ENCODE assay signal across 8 mouse cellular contexts in the genomic region with DNA sequence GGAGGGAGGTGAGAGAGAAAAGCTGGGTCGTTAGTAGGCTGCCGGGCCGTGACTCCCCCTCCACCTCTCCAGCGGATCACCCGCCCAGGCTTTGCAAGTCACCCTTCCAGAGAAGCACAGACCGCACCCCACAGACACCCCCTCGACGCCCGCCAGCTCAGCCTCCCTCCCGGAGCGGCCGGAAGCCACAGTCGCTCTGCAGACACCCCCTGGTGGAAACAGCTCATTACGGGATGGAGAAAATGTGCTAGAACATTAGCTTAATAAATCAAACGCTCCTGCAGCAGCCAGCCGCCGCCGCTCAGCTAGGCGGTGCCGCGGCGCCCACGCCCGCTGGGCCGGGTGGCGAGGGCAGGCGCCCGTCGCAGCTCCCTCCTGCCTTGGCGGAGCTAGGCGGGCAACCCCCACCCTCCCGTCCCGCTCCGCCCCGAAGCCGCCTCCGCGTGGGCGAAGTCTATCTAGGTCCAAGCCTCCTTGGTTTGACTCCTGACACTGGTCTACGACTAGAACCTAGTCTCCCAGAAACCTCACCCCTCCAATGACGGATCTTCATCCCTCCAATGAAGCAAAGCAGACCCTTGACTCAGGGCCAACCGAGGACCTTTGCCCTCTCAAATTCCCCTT. TPM values are rescaled to one million over a fixed set of nuclear protein-coding genes. Genes with fewer than 3 reads are reported as not detected.
DNase-seq lines count a peak whose midpoint lies in the region; ATAC-seq and TF ChIP-seq lines count a peak whose summit lies in the region.

No protein-coding gene starts in this region.

- TF ChIP-seq POLR2A in heart, adult 2 months (IDR thresholded peaks at IDR 0.05; ENCODE audit: insufficient read depth, low read depth, low read length) = 0 out of 2 replicates have a peak, but pooled peaks have one; percentile 13
- TF ChIP-seq POLR2A in kidney, adult 2 months (IDR thresholded peaks at IDR 0.05; ENCODE audit: low read depth, low read length) = no peak
- no peak for TF ChIP-seq POLR2A in spleen, adult 2 months (IDR thresholded peaks at IDR 0.05; ENCODE audit: low read depth, low read length)

- TF ChIP-seq CTCF in heart, adult 2 months (IDR thresholded peaks at IDR 0.05) = peak; percentile 57
- 0 out of 2 replicates have a peak, but pooled peaks have one; percentile 21 for TF ChIP-seq CTCF in kidney, adult 2 months (conservative IDR thresholded peaks at IDR 0.05; ENCODE audit: insufficient read depth, insufficient read length, low read depth, low read length)
- no peak for TF ChIP-seq CTCF in spleen, adult 2 months (IDR thresholded peaks at IDR 0.05; ENCODE audit: extremely low read depth, insufficient read depth, insufficient read length, insufficient replicate concordance)

- intact Hi-C loops in heart, adult 2 months (cut with DNase I) = no loop called here

- peaks cover 37% of the 10 kb centered on the region for H3K4me1 ChIP-seq in embryonic facial prominence, embryonic 14.5 days (ENCODE audit: control insufficient read depth, insufficient read depth, low read length)
- H3K4me1 ChIP-seq in heart, adult 2 months (ENCODE audit: control insufficient read depth, insufficient read depth, low read length) = peaks cover 4% of the 10 kb centered on the region; the same call in 1 of the 2 replicates
- peaks cover 13% of the 10 kb centered on the region for H3K4me1 ChIP-seq in kidney, adult 2 months (ENCODE audit: control insufficient read depth, insufficient read depth, low read length)
- H3K4me1 ChIP-seq in limb, embryonic 13.5 days = peaks cover 56% of the 10 kb centered on the region
- H3K4me1 ChIP-seq in midbrain, embryonic 15.5 days = peaks cover 18% of the 10 kb centered on the region
- peaks cover 5% of the 10 kb centered on the region; the same call in 1 of the 2 replicates for H3K4me1 ChIP-seq in spleen, adult 2 months (ENCODE audit: control insufficient read depth, insufficient read depth, insufficient read length)

- H3K36me3 ChIP-seq in embryonic facial prominence, embryonic 14.5 days (ENCODE audit: control insufficient read depth, insufficient read depth, low read length) = no peaks in the 10 kb centered on the region
- no peaks in the 10 kb centered on the region for H3K36me3 ChIP-seq in heart, adult 2 months (ENCODE audit: control insufficient read depth, insufficient read depth, low read length)
- no peaks in the 10 kb centered on the region for H3K36me3 ChIP-seq in kidney, adult 2 months (ENCODE audit: control insufficient read depth, insufficient read depth, low read length)
- H3K36me3 ChIP-seq in limb, embryonic 13.5 days = no peaks in the 10 kb centered on the region
- H3K36me3 ChIP-seq in midbrain, embryonic 15.5 days (replicated peaks) = no peaks in the 10 kb centered on the region
- H3K36me3 ChIP-seq in spleen, adult 2 months (ENCODE audit: control insufficient read depth, insufficient read depth, low read length) = no peaks in the 10 kb centered on the region

- DNase-seq in 3134 (ENCODE audit: extremely low read depth, insufficient read length, low spot score) = peak; percentile 80
- peak; percentile 81 for DNase-seq in adrenal gland, postnatal 10 days
- peak; percentile 84 for DNase-seq in embryonic facial prominence, embryonic 14.5 days (ENCODE audit: low spot score)
- peak; percentile 73 to 80 for DNase-seq in heart, adult 2 months
- peak; percentile 81 for DNase-seq in kidney, adult 2 months
- DNase-seq in spleen, adult 2 months (ENCODE audit: low read depth in 1 of 2, low spot score in 2 of 2) = peak; percentile 59 to 74

- peak; percentile 80 for ATAC-seq in embryonic facial prominence, embryonic 14.5 days (ENCODE audit: low read depth)
- ATAC-seq in limb, embryonic 13.5 days (ENCODE audit: low FRiP score, low read depth) = peak; percentile 80
- ATAC-seq in midbrain, embryonic 15.5 days (replicated peaks) = peak; percentile 75

- H3K27ac ChIP-seq in embryonic facial prominence, embryonic 14.5 days (replicated peaks; ENCODE audit: low read depth, low read length) = peak overlapping the region; percentile 65
- 0 out of 2 replicates have a peak overlapping the region, but pooled peaks have one; percentile 28 for H3K27ac ChIP-seq in heart, adult 2 months
- H3K27ac ChIP-seq in kidney, adult 2 months (ENCODE audit: insufficient read depth, low read depth, low read length) = no peak overlapping the region
- H3K27ac ChIP-seq in limb, embryonic 13.5 days = peak overlapping the region; percentile 79
- H3K27ac ChIP-seq in midbrain, embryonic 15.5 days = peak overlapping the region; percentile 56
- H3K27ac ChIP-seq in spleen, adult 2 months (ENCODE audit: insufficient read depth, low read length) = peak overlapping the region; percentile 12

- peak overlapping the region; percentile 40 for H3K4me3 ChIP-seq in embryonic facial prominence, embryonic 14.5 days (ENCODE audit: low read depth, low read length)
- H3K4me3 ChIP-seq in heart, adult 2 months = peak overlapping the region; percentile 52
- peak overlapping the region; percentile 16; the same call in 1 of the 2 replicates for H3K4me3 ChIP-seq in kidney, adult 2 months (ENCODE audit: insufficient read depth, low read depth, low read length)
- peak overlapping the region; percentile 43 for H3K4me3 ChIP-seq in limb, embryonic 13.5 days
- peak overlapping the region; percentile 43 for H3K4me3 ChIP-seq in midbrain, embryonic 15.5 days
- peak overlapping the region; percentile 1; the same call in 1 of the 2 replicates for H3K4me3 ChIP-seq in spleen, adult 2 months (ENCODE audit: extremely low read depth, insufficient read depth, insufficient read length)

- TF ChIP-seq EP300 in heart, adult 2 months (IDR thresholded peaks at IDR 0.05; ENCODE audit: insufficient read depth, low read depth, low read length) = no peak

- no peaks in the 10 kb centered on the region for H3K27me3 ChIP-seq in embryonic facial prominence, embryonic 14.5 days (replicated peaks; ENCODE audit: control insufficient read depth, insufficient read depth, low read length)
- no peaks in the 10 kb centered on the region for H3K27me3 ChIP-seq in heart, adult 2 months (ENCODE audit: control insufficient read depth, insufficient read depth, low read length)
- H3K27me3 ChIP-seq in kidney, adult 2 months (replicated peaks; ENCODE audit: control insufficient read depth, insufficient read depth, low read length) = no peaks in the 10 kb centered on the region
- H3K27me3 ChIP-seq in limb, embryonic 13.5 days = no peaks in the 10 kb centered on the region
- H3K27me3 ChIP-seq in midbrain, embryonic 15.5 days (replicated peaks) = no peaks in the 10 kb centered on the region
- no peaks in the 10 kb centered on the region for H3K27me3 ChIP-seq in spleen, adult 2 months (ENCODE audit: control insufficient read depth, insufficient read depth, low read length)

- peak overlapping the region; percentile 60 for H3K9ac ChIP-seq in embryonic facial prominence, embryonic 14.5 days (ENCODE audit: low read depth, low read length)
- peak overlapping the region; percentile 54 for H3K9ac ChIP-seq in heart, adult 2 months (ENCODE audit: low read depth, low read length)
- peak overlapping the region; percentile 62 for H3K9ac ChIP-seq in limb, embryonic 13.5 days
- H3K9ac ChIP-seq in midbrain, embryonic 15.5 days = peak overlapping the region; percentile 55

- WGBS in embryonic facial prominence, embryonic 14.5 days = under 1% methylated on average over 33 of the region's 42 CpGs
- under 1% methylated on average over 42 of the region's 42 CpGs for WGBS in heart, adult 2 months
- under 1% methylated on average over 42 of the region's 42 CpGs for WGBS in kidney, adult 2 months
- whole genome bisulfite sequencing in limb, embryonic 13.5 days = under 1% methylated on average over 42 of the region's 42 CpGs
- 0% methylated on average over 42 of the region's 42 CpGs for WGBS in midbrain, embryonic 15.5 days
- WGBS in spleen, adult 2 months = 1% methylated on average over 42 of the region's 42 CpGs

- H3K79me2 ChIP-seq in heart, adult 2 months (replicated peaks; ENCODE audit: control insufficient read depth, insufficient read depth, low read length) = no peaks in the 10 kb centered on the region

- no peaks in the 10 kb centered on the region for H3K9me3 ChIP-seq in embryonic facial prominence, embryonic 14.5 days (ENCODE audit: control insufficient read depth, low read length)
- H3K9me3 ChIP-seq in limb, embryonic 13.5 days = no peaks in the 10 kb centered on the region
- no peaks in the 10 kb centered on the region for H3K9me3 ChIP-seq in midbrain, embryonic 15.5 days

- peak overlapping the region; percentile 77 for H3K4me2 ChIP-seq in embryonic facial prominence, embryonic 14.5 days (ENCODE audit: low read depth, low read length)
- peak overlapping the region; percentile 68 for H3K4me2 ChIP-seq in limb, embryonic 13.5 days (replicated peaks)
- H3K4me2 ChIP-seq in midbrain, embryonic 15.5 days = peak overlapping the region; percentile 83

RNA-seq across cellular contexts. Expression of a gene that starts 23.1 kb away (rescaled TPM):
- 10 to 100 TPM; 35.1 to 37.9 TPM for total RNA-seq in adrenal gland, postnatal 10 days (2021)
- 4.1 and 4.2 TPM in 2 replicates for polyA plus RNA-seq in embryonic facial prominence, embryonic 14.5 days (2014; fragmentation: Nextera tagmentation; extraction: Ambion mirVana)
- 10 to 100 TPM; 27.5 to 48.6 TPM for total RNA-seq in heart, adult 2 months (2021)
- 16.4 and 25.2 TPM in 2 replicates for polyA plus RNA-seq in heart, adult 2 months (2012; rRNA removed)
- 18.2 and 20.2 TPM in 2 replicates for polyA plus RNA-seq in kidney, adult 2 months (2012; rRNA removed)
- 5.1 and 5.5 TPM in 2 replicates for polyA plus RNA-seq in limb, embryonic 13.5 days (2015; fragmentation: Nextera tagmentation; extraction: Ambion mirVana)
- 2.2 TPM in 2 replicates for polyA plus RNA-seq in midbrain, embryonic 15.5 days (2015; fragmentation: Nextera tagmentation; extraction: Ambion mirVana)
- polyA plus RNA-seq in spleen, adult 2 months (2012; rRNA removed) = 5.5 and 7.7 TPM in 2 replicates

Comparison
In these comparisons a context has a peak if more than half of its experiments do, and no peak if none do; other contexts are left out.
1. H3K4me3 ChIP-seq: peak in every context shown above with its lines; median percentile 52 in heart, adult 2 months; 43 in limb, embryonic 13.5 days; 43 in midbrain, embryonic 15.5 days; 40 in embryonic facial prominence, embryonic 14.5 days; 16 in kidney, adult 2 months; 1 in spleen, adult 2 months.